Mouse (Mus musculus) liver, embryonic 14.5 days (tissue): ENCODE data around the gene Rabep1.

Experiments
- CTCF ChIP-seq: IDR thresholded peaks from 2 replicates; pipeline ENCODE4 v1.5.1; 2016; ENCODE audit warnings: antibody characterized with exemption, low read depth, control low read depth
- EP300 ChIP-seq: IDR thresholded peaks from 2 replicates; pipeline ENCODE4 v1.6.1; 2016; ENCODE audit warnings: antibody characterized with exemption, low read depth

DNA sequence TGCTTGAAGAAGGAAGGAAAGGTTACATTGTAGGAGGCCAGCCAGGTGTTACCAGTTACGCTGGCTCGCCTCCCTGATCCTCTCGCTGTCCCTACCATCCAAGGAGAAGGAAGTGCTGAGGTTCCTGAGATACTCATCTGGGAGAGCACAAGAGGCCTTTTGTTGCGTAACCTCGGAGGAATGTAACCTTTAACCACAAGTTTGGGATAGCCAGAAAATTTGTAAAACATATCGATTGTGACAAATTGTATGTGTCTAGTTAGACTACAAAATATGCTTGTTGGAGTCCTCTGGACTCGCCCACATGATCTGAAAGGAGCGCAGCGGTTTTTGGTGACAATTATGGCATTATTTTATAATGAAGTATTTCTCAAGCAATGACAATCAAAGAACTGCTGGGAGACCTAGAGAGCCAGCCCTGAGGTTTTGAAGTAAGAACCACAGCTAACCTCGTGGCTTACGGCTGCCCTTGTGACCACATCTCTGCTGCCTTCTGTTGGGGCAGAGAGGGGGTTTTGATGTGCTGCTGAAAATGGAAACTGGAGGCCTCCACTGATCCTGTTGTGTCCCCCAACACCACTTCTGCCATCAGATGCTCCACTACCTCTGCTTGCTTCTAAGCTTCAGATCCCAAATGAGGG is 15.5 kb upstream of the Rabep1 start:
- TF ChIP-seq EP300 = no peak
- no peak for TF ChIP-seq CTCF
